Mouse (Mus musculus) c-Kit-positive CD71-negative TER-119-negative erythroid progenitor cells, embryonic 14.5 days (primary cell): ENCODE data around the gene Nfe2l1.
"Not testable (repeated sequence)": the region's sequence is repeated elsewhere in the genome, so short reads cannot be mapped to it uniquely, and the experiment has no call there.

Experiments
- DNase-seq: peaks from one replicate; pipeline ENCODE4 v3.0.0-alpha.2; 2013; ENCODE audit warnings: low read depth

Nfe2l1 gene

DNA sequence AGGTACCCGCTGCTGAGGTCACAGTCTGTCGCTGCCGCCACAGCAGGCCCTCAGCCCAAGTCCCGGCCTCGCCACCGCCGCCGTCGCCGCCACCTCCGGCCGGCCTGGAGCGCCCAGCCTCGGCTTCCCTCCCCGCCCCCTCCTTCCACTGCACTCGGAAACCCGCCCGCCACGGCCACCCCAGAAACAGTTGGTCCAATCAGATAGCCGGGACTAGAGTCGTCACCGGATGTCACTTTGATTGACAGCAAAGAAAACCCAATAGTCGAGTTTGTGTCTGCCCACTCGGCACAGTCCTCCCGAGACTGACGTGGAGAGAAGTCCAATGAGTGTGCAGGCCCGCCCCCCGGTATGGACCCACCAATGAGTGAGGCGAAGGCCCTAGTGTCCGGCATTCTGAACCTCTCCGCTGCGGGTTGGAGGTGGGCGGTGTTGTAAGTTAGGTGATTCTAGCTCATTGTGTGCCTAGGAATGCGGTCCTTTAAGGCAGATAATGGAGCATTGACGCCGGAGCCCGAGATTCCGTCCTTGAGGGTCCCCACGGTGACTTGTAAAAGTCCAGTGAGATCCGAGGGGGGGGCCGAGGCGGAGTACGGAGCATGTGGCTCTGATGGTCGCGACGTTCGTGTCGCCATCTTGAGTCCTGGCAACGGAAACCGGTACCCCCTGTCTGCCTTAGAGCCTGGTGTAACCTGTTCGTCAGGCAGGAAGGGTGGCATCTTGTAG, at the start of gene Nfe2l1:
Gene Nfe2l1, minus strand, starts transcription at position 156 of the 726 bp plus-strand sequence.
- peak; percentile 96 for DNase-seq

DNA sequence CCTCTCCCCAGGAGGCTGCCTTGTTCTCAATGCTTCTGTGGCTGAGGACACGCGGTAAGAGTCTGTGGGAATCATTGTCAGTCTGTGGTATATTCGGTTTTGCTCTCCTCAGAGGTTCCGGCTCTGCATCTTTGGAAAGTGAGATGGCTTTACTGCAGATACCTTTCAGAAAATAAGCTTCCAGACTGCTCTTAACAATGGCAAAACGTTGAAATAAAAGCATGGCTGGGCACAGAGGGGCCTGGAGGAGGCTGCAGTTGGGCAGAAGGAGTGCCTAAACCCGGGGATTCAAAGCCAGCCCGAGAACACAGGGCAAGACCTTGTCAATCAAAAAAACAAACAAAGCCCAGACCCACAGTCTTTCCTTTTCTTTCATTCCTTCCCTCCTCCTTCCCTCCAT, 49.6 kb upstream of the Nfe2l1 start:
- DNase-seq = no peak

DNA sequence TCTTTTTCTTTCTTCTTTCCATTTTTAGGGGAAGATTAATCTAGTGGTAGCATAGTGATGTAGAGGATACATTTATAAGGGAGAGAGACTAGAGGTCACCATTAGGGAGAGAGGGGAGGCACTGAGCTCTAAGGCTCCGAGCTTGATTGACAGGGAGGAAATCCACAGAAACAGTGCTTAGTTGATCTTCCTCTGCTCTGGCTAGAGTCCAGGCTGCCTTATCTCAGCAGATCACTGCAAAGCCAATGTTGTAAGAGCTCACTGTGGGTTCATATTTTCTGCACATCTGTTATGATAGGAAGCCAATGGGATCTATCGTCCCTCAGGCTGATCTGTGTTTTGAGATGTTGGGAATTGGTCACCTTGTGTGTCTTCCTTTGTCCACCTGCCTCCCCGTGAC, 48.9 kb upstream of the Nfe2l1 start:
- DNase-seq = no peak

DNA sequence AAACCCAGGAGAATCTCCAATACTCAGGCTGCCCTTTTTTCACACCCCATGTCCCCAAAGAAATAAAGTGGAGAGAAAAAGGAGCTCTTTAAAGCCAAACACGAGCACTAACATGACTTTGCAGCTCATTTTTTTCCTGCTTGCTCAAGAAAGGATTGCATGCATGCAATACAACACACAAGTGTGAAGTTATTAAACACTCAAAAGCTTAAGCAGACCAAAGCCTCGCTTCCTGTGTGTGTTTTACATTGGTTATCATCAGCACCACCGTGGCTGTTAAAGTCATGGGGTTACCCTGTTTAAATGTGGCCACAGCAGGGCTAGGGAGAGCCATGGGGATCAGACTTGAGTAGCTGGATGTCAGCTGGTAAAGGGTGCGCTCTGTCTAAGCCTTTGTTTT, 47.3 kb upstream of the Nfe2l1 start:
- no peak for DNase-seq

DNA sequence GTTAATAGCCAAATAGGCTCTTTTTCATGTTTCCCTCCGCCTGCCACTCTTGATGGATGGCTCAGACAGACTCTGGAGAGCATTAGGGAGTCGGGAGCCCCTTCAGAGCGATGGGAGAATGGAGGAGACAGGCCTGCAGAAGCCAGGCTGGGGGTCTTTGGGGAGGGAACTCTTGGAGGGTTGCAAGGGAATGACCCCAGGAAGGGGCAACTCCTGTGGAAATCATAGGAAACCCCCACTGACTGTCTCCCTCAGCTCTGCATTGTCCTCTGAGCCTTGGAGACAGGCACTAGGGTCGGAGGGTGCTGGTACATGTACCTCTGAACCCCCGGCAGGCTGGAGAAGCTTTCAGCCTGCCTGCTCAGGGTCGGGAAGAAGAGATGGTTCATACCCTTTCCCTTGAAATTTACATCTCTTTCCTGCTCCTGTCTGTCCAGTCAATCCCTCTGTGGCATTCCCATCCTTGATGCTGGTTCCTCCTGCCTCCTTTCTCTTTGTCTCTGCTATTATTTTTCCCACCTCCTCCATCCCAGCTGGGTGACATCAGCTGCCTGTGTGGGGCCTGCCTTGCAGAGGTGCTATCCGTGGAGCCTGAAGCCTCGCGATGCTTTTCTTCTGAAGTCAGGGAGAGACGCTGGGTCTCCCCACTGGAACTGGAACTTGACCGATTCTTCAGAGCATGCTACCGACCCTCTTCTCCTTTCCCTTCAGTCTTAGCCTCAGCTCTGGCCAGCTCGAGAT, 46.7 kb upstream of the Nfe2l1 start:
- DNase-seq = no peak

DNA sequence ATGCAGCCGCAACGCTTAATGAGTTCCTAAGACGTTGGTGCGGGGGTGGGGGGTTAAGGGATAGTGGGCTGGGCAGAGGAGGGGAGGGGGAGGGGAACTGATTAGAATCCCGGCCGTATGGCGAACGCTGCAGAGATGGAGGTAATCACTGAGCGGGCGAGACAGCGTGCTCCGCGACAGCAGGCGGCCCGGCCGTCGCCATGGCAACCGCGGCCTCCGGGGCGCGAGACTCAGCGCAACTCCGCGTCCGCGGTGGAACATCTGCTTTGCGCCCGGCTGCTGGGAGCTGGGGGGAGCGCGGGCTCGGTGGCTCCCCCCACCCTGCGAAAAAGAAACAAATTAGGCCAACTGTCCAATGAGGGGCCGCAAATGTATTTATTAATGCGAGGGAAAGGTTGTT, 46.0 kb upstream of the Nfe2l1 start:
- no peak for DNase-seq

DNA sequence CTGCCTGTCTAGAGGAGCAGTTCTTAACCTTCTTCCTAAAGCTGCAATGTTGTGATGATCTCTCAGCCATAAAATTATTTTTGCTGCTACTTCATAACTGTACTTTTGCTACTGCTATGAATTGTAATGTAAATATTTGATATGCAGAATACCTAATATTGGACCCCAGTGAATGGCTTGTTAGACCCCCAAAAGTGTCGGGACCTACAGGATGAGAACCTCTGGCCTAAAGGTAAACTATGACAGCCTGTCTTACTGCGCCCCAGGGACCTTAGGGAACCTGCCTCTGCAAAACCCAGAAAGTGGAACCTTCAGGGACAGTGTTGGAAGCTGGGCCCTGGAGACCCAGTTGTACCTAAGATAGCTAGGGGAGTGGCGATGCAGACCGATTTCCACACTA, 45.5 kb upstream of the Nfe2l1 start:
- no peak for DNase-seq

DNA sequence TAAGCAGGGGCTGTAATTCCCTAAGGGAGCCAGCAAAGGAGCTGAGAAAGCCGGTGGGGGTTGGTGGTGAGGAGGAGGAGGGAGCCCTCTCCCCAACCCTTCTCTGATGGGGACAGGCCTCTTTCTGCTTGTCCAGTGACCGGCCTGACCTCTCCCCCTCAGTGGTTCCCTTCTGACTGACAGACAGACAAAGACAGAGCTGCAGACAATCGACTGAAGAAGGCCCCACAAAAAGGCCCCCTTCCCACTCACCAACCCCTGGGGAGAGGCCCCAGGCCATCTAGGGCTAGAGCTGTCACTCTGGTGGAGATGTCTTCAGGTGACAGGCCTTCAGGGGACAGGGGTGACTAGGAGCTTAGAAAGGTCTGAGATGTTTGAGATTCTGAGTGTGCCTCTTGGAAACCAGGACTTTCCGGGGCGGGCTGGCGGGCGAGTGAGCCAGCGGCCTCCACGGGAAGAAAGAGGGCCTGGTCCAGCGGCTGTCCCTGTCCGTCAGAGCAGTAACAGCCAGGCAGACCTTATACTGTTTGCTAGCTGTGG, 43.9 kb upstream of the Nfe2l1 start:
- no peak for DNase-seq

DNA sequence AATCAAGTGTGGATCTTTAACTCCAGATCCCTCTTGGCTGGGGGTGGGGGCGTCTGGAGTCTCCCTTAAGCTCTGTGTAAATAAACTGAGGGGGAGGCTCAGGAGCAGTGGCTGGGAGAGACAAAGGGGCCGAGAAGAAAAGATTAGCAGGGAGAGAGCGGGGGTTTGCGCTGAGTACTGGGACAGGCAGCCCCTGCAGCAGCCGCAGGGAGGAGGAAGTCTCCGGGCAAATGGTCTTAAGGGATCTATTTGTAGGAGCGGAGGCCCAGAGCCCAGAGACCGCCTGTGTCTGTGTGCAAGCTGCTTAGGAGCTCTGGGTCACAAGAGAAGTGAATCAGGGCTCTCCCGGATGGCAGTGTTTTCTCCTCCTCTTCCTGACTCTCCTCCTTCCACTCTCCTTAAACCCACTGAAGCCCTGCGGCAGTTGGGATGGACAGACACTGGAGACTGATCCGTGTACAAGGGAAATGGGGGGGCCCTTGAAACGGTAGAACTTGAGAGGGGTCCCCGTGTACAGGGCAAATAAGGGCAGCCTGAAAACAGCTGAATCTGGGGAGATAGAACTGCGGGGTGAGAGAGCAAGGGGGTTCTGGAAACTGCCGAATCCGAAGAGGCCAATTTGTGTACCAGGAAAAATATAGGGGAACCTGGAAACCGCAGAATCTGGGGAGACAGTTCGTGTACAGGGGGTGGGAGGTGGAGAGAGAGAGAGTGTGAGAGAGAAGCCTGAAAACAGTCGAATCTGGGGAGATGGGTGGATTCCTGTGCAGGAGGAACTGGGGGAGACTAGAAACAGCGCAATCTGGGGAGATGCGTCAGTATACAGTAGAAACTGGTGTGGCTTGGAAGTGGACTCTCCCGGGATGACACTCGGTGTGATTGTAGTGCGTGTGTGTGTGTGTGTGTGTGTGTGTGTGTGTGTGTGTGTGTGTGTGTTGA, 42.9 kb upstream of the Nfe2l1 start:
- no peak for DNase-seq

DNA sequence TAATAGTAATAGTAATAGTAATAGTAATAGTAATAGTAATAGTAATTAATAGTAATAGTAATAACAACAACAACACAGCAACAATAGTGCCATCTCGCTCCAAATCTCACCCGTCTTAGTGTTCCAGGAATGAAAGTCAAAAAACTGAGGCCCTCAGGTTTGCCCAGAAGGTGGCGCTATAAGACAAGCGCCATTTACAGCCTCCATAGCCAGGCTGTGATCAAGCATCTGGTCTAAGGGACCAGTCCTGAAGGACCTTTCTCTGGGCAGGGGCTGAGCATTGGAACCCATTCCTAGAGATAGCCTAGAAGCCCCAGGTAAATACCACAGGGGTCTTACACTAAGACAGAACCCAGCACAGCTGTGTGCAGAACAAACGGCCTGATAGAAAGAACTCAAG, 37.4 kb upstream of the Nfe2l1 start:
- peak; percentile 70 for DNase-seq

DNA sequence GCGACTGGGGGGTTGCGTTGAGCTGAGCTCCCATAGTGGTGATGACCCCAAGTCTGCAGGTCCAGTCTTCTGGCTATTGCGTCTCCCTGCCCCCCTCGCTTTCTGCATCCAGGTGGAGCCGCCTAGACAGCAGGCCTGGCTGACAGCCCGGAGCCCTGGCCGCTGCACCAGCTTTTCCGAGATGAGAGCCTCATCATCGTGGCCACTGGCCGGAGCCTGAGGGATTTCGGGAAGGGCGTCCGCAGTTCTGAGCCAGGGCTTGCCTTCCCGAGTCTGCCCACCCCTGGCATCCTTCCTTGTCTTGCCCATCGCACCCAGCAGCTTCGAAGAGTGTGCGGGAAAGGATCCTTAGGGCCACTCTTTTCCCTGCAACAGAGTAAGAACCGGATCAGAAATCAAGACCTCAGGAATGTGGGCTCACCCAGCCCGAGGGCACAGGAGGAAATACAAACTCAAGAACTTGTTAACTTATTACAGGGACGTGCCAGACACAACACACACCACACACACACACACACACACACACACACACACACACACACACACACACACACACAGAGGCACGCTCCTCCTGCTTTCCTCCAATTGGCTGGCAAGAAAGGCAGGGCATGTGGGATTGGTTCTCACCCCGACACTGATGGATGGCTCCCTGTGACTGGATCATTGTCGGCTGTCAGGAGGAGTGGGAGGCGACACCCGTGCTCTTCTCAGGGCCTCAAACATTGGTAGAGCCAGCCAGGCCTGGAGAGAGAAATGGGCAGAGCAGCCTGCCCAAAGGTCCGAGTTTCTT, 33.6 kb upstream of the Nfe2l1 start:
- DNase-seq = no peak

DNA sequence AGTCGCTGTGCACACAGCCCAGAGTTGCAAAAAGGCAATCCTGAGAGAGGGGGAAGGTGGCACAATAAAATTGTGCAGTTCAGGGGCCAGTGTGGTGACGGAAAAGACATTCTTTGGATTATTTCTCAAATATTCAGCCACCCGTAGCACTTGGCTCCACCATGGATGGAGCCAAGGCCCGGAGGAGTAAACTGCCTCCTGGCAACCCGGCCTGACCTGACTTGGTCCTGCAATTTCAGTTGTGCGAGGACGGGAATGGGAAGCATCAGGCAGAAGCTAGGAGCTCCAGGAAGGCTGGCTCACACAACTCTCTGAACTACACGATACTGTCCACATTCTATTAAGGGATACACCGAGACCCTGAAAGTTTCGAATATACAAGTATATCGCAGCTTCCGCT, 32.8 kb upstream of the Nfe2l1 start:
- DNase-seq = no peak

DNA sequence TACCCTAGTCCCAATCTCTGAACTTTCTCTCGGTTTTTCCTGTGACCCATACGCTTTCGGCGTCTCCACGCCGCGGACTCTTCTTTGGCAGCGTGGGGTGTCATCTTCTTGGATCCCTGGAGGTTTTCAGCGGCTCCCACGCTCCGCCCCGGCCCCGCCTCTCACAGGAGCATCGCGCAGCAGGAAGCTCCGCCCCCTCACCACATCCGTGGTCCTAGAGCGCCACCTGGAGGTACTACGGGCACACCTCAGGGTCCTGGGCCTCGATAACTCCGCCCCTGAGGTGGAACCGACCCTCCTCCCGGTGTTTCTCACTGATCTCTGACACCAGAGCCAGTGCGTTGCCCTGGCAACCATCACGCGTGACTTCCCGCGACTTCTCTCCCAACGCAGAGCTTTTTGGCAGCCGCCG, 32.1 kb upstream of the Nfe2l1 start:
- peak; percentile 86 for DNase-seq

DNA sequence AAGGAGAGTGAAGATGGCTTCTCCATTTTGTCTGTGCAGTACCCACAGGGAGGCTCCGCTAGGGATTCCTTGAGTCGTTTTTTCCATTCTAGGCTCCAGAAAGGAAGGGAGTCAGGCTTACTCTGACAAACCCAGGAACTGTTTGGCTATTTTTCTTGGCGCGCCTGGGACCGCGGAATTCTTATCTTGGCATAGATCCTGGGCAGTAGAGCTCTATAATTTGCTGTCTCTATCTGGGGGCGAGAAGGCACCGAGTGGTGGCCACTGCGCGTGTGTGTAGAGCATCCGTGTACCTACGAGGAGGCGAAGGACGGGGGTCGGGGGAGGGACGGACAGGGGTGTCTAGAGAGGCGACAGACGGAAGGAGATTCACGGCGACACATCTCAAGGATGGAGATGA, 31.7 kb upstream of the Nfe2l1 start:
- DNase-seq = no peak

DNA sequence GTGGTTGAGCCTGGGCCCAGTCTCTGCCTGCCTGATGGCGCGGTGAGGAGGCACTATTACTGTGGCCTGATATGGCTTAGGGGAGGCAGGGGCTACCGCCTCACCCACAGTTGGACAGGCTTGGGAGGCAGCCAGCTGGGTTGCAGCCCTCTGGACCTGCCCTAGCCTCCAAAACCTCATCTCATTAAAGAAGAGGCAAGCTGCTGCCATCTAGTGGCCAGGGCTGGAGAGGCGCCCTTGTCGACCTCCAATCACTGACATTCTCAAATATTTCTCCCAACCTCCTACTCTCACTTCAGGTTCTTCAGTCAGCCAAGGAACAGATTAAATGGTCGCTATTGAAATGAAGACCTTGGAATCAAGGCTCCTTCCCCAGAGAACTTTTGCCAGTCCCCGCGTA, 30.8 kb upstream of the Nfe2l1 start:
- peak; percentile 70 for DNase-seq

DNA sequence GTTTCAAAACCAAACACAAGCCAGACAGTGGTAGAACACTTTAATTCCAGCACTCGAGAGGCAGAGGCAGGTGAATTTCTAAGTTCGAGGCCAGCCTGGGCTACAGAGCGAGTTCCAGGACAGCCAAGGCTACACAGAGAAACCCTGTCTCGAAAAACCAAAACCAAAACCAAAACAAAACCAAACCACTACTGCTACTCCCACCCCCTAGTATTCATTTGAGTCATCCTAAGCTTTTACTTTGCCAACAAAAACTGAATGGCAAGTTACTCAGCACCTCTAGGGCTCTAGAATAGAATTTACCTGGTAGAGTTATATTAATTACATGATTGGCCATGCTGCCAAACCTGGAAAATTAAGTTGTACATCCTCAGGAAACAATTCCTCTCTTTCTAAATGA, 29.9 kb upstream of the Nfe2l1 start:
- DNase-seq = no peak

DNA sequence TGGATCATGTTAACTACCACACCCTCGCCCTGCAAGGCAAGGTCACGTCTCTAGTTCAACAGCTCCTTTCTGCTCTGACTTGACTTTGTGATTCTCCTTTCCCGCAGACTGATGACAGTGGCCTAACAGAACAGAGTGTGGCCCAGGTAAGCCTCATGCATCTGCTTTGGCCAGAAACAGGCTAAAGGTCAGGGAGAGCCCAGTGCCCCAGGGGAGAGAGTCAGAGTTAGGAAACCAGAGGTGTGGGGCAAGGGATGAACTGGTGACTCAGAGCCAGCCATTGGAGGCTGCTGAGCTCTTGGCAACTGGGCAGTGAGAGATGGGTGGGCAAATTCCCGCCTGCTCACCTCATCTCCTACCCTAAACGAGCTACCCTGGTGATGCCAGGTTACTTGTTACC, 27.7 kb upstream of the Nfe2l1 start:
- no peak for DNase-seq

DNA sequence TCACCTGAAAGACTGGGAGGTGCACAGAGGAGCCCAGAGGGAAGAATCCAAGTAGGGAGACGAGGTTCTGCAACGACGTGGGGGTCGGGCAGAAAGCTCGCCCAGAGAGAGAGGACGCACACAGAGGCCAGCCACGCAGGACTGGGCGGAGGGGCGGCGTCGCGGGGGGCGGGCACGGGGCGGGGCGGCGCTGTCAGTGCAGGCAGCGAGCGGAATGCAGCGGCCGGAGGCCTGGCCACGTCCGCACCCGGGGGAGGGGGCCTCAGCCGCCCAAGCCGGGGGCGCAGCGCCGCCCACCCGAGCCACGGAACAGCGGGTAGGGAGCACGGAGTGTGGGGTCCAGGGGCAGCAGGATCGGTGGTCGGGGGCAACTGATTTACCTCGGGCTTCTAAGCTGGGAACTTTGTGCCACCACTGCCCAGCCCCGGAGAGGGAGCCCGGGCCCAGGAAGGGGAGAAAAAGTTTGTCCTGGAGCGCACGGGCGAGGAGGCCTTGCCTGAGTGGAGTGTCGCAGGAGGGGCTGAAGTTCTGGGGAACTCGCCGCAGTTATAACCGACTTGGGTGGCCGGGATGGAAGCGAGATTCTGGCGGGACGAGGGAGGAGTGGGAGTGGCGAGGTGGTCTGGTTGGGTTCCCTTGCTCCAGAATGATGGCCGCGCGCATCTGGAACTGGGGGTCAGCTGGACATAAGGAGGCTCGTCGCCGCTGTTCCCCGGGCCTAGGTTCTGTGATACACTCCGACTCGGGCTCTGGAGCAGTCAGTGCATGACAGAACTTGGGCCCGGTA, 20.1 kb upstream of the Nfe2l1 start, which contains the start of gene Copz2:
Gene Copz2, plus strand, starts transcription at position 190 of the 787 bp plus-strand sequence.
- no peak for DNase-seq

DNA sequence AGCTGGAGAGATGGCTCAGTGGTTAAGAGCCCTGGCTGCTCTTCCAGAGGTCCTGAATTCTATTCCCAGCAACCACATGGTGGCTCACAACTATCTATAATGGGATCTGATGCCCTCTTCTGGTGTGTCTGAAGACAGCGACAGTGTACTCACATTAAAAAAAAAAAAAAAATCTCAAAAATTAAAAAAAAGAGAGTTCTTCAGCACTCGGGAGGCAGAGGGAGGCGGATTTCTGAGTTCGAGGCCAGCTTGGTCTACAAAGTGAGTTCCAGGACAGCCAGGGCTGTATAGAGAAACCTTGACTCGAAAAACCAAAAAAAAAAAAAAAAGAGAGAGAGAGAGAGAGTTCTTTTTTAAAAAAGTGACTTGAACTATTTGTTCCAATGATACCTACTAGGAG, 19.4 kb upstream of the Nfe2l1 start:
- DNase-seq = not testable (repeated sequence)

DNA sequence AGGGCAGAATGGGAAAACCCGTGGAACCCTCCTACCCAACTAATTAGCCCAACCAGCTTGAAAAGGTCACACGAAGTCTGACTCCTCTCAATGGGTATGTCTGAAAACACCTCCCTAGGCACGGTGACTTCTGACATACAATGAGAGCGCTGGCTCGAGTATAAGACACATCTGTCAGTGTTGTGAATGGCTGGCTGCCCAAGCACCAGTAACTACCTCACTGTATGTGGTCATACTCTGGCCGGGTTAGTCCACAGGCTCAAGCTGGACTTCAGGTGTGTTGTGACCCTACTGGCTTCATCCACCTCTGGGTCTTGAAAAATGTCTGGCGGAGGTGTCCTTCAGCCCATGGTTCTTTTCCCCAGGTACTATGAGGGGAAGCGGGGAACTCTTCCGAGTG, 18.9 kb upstream of the Nfe2l1 start:
- DNase-seq = no peak

DNA sequence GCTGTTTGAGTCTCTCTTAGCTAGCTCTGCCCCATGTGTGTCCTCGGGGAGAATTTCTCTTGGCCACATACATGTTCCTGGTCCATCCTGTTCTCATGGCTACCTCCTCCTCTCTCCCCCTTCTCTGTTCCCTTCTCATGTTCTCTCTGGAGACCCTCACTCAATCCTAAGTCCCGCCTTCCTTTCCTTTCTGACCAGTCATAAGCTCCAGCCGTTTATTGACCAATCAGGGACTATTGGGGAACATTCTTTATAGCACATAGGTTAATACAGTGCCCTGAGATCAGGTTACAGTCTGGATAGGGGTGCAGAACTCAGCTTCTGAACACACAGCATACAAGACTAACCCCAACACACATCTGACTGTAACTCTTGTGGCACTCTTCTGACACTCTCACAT, 17.5 kb upstream of the Nfe2l1 start:
- DNase-seq = no peak
